Mouse (Mus musculus) E14TG2a.4 (cell line): Measurements from ENCODE around the gene Pou2f2.

ENCODE experiments used
- CTCF ChIP-seq: conservative IDR thresholded peaks from 2 replicates; pipeline ENCODE4 v1.5.1; 2014; ENCODE audit warnings: low read length
- NANOG ChIP-seq: IDR thresholded peaks from 2 replicates; pipeline ENCODE4 v1.6.1; 2014; ENCODE audit warnings: borderline replicate concordance, low read length, mixed read lengths

DNA sequence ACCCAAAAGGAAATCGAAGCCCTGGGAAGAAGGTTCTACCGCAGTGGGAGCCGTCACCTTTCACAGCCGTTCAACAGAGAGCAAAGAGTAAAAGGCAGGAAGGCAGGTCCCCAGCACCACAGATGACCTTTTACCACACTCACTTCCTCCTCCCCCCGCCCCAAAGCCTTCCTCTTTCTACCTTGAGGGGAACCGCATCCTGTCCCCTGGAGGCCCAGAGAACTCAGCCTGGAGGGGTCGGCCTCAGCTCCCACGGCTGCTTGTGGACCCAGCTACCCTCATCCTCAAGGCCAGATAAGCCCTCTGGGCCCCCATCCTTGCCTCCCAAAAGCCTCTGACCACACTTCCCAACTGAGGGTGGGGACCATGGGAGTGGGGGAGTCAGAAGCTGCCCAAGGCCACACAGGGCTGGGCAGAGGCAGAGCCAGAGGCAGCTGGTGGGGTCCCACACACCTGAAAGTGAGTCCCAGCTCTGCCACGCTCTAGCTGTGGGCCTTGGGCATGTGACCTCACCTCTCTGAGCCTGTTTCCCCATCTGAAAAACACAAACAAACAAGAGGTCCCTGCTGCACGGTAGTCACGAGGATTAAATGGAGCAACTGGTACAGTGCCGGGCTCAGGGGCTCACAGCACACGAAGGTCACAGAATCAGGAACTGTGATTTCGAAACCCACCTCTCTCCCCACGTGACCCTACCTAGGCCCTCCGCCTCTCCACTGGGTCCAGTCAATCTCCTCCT is 26.0 kb upstream of the Pou2f2 start:
- TF ChIP-seq CTCF (no peak), NANOG (no peak)
